Comparison of ENCODE assay signal across 24 mouse cellular contexts in genomic region chr2:38785113-38785512, GRCm38 (mm10).
DNase-seq lines count a peak whose midpoint lies in the region; ATAC-seq and TF ChIP-seq lines count a peak whose summit lies in the region.
"Had no signal": no experiment of that assay in that cellular context is flagged by ENCODE, and none has a peak within 500 bp of the region (broad histone marks: within the 10 kb centered on the region; RNA-seq: fewer than 3 reads in every experiment).

No protein-coding gene starts in this region.

- ATAC-seq in hindbrain, embryonic 12.5 days (ENCODE audit: low FRiP score) = no peak
- ATAC-seq in lung, postnatal 0 days = no peak; the same call in 1 of the 2 replicates
- ATAC-seq in Patski = peak; percentile 26
- ATAC-seq: inflammation-experienced regulatory T-cells, adult 6 months had no signal

- no peak for TF ChIP-seq CTCF in lung, postnatal 0 days (IDR thresholded peaks at IDR 0.05)
- TF ChIP-seq CTCF in Patski (IDR thresholded peaks at IDR 0.05) = no peak

- in situ Hi-C loops in Patski (cut with MboI; ENCODE audit: low pct_unique_long_range_greater_than_20kb) = no loop called here

- H3K27me3 ChIP-seq in hindbrain, embryonic 10.5 days (ENCODE audit: insufficient read depth, poor library complexity, severe bottlenecking) = no peaks in the 10 kb centered on the region
- H3K27me3 ChIP-seq in hindbrain, embryonic 12.5 days = no peaks in the 10 kb centered on the region
- H3K27me3 ChIP-seq in lung, postnatal 0 days (replicated peaks; ENCODE audit: insufficient read depth, low read length) = no peaks in the 10 kb centered on the region
- no peaks in the 10 kb centered on the region for H3K27me3 ChIP-seq in Patski
- H3K27me3 ChIP-seq: CH12.LX; heart, embryonic 12.5 days; hindbrain, embryonic 13.5 days; limb, embryonic 12.5 days; liver, embryonic 15.5 days had no signal

- no peaks in the 10 kb centered on the region for H3K9me3 ChIP-seq in hindbrain, embryonic 10.5 days
- H3K9me3 ChIP-seq in hindbrain, embryonic 12.5 days (replicated peaks) = no peaks in the 10 kb centered on the region
- no peaks in the 10 kb centered on the region for H3K9me3 ChIP-seq in lung, postnatal 0 days (ENCODE audit: low read length)
- H3K9me3 ChIP-seq: embryonic facial prominence, embryonic 10.5 days; G1E; heart, embryonic 12.5 days; hindbrain, embryonic 13.5 days; limb, embryonic 12.5 days; liver, embryonic 15.5 days had no signal

- H3K4me2 ChIP-seq in hindbrain, embryonic 12.5 days (replicated peaks) = no peak overlapping the region
- H3K4me2 ChIP-seq in lung, postnatal 0 days (replicated peaks; ENCODE audit: low read depth, low read length) = no peak overlapping the region
- H3K4me2 ChIP-seq: hindbrain, embryonic 13.5 days; liver, embryonic 15.5 days had no signal

- CTCF ChIA-PET in Patski (lab: Charles Lee) = no interaction called here

- WGBS in hindbrain, embryonic 10.5 days = 43% methylated on average over 3 of the region's 3 CpGs
- WGBS in hindbrain, embryonic 12.5 days = 51% methylated on average over 3 of the region's 3 CpGs
- WGBS in lung, postnatal 0 days = 28% methylated on average over 3 of the region's 3 CpGs

- H3K36me3 ChIP-seq in hindbrain, embryonic 10.5 days = no peaks in the 10 kb centered on the region
- H3K36me3 ChIP-seq in hindbrain, embryonic 12.5 days = no peaks in the 10 kb centered on the region
- H3K36me3 ChIP-seq in lung, postnatal 0 days (ENCODE audit: insufficient read depth, low read length) = no peaks in the 10 kb centered on the region
- H3K36me3 ChIP-seq: embryonic facial prominence, embryonic 10.5 days; G1E; heart, embryonic 12.5 days; hindbrain, embryonic 13.5 days; limb, embryonic 12.5 days; liver, embryonic 15.5 days had no signal

- peak overlapping the region; percentile 73; the same call in 1 of the 2 replicates for H3K27ac ChIP-seq in hindbrain, embryonic 10.5 days
- H3K27ac ChIP-seq in hindbrain, embryonic 12.5 days = no peak overlapping the region
- no peak overlapping the region for H3K27ac ChIP-seq in lung, postnatal 0 days (ENCODE audit: low read length)
- H3K27ac ChIP-seq: hindbrain, embryonic 13.5 days; layer of hippocampus, adult 2 months; limb, embryonic 12.5 days; liver, embryonic 15.5 days had no signal

- H3K9ac ChIP-seq in hindbrain, embryonic 12.5 days = no peak overlapping the region
- H3K9ac ChIP-seq in lung, postnatal 0 days (replicated peaks; ENCODE audit: low read depth) = no peak overlapping the region
- H3K9ac ChIP-seq: hindbrain, embryonic 13.5 days; limb, embryonic 12.5 days; liver, embryonic 15.5 days had no signal

- H3K4me3 ChIP-seq in hindbrain, embryonic 10.5 days = no peak overlapping the region
- H3K4me3 ChIP-seq in hindbrain, embryonic 12.5 days = no peak overlapping the region
- H3K4me3 ChIP-seq in lung, postnatal 0 days (ENCODE audit: low read depth, low read length) = no peak overlapping the region
- H3K4me3 ChIP-seq: hindbrain, embryonic 13.5 days; layer of hippocampus, adult 2 months; limb, embryonic 12.5 days; liver, embryonic 15.5 days had no signal

- no peak for TF ChIP-seq EP300 in lung, postnatal 0 days (IDR thresholded peaks at IDR 0.05)

- no peak for DNase-seq in hindbrain, embryonic 10.5 days (ENCODE audit: low spot score)
- DNase-seq in lung, postnatal 0 days (ENCODE audit: low spot score) = peak; percentile 55
- DNase-seq in lung, postnatal 25 days (ENCODE audit: low spot score) = no peak
- no peak for DNase-seq in Patski (ENCODE audit: low read depth, low spot score)
- peak; percentile 7 for DNase-seq in embryo, embryonic 11 days
- DNase-seq in cerebellum, postnatal 4 days (ENCODE audit: low spot score in 2 of 2) = no peak
- no peak for DNase-seq in frontal cortex, postnatal 25 days (ENCODE audit: low spot score in 2 of 2)
- DNase-seq: B cell, adult 2 months; cerebellum, adult 18-20 months; cerebellum, postnatal 14 days; heart, postnatal 10 days; lung, postnatal 10 days; right cerebral cortex, postnatal 14 days; spleen, adult 18-20 months had no signal

- peaks cover 68% of the 10 kb centered on the region for H3K4me1 ChIP-seq in hindbrain, embryonic 10.5 days (replicated peaks)
- H3K4me1 ChIP-seq in hindbrain, embryonic 12.5 days = peaks cover 17% of the 10 kb centered on the region
- H3K4me1 ChIP-seq in lung, postnatal 0 days (ENCODE audit: insufficient read depth, low read depth, low read length) = no peaks in the 10 kb centered on the region

- POLR2A ChIA-PET in Patski (lab: Charles Lee) = interaction anchor here (0.7 kb wide), 1 partner anchor 39 kb away, joined by 5 read pairs; no protein-coding TSS in a partner anchor

Comparison
In these comparisons a context has a peak if more than half of its experiments do, and no peak if none do; other contexts are left out.
1. DNase-seq: peak in lung, postnatal 0 days (single experiment) and embryo, embryonic 11 days (single experiment); none in hindbrain, embryonic 10.5 days (single experiment), lung, postnatal 25 days (single experiment), Patski (single experiment), cerebellum, postnatal 4 days (0 of 2) and frontal cortex, postnatal 25 days (0 of 2).